Mouse (Mus musculus): ENCODE data around the gene Slain2. TPM values are rescaled to one million over a fixed set of nuclear protein-coding genes. Genes with fewer than 3 reads are reported as not detected.

Gene Slain2
- total RNA-seq (2015; ENCODE audit: low replicate concordance) (10.0 and 12.3 TPM in 2 replicates), total RNA-seq (2017; ENCODE audit: low replicate concordance) (10.5 and 12.0 TPM in 2 replicates)

GRCm38 (mm10) chr5:72913648-72914557, at the start of gene Slain2:
Gene Slain2, plus strand, starts transcription at chr5:72914304.
- ATAC-seq (replicated peaks; ENCODE audit: low FRiP score, poor library complexity, severe bottlenecking) = peak; percentile 96

- ATAC-seq (replicated peaks; ENCODE audit: low FRiP score, poor library complexity, severe bottlenecking) = no peak
Measured at GRCm38 (mm10) chr5:72864654-72865178, 49.4 kb upstream of the Slain2 start.

- no peak for ATAC-seq (replicated peaks; ENCODE audit: low FRiP score, poor library complexity, severe bottlenecking)
Measured at GRCm38 (mm10) chr5:72866260-72866905, 47.7 kb upstream of the Slain2 start.

GRCm38 (mm10) chr5:72867036-72867672, 47.0 kb upstream of the Slain2 start:
- ATAC-seq (replicated peaks; ENCODE audit: low FRiP score, poor library complexity, severe bottlenecking) = no peak

- peak; percentile 92 for ATAC-seq (replicated peaks; ENCODE audit: low FRiP score, poor library complexity, severe bottlenecking)
Measured at GRCm38 (mm10) chr5:72868091-72868875, 45.8 kb upstream of the Slain2 start, which contains the start of gene Tec. Gene Tec, minus strand, starts transcription at chr5:72868483.

- ATAC-seq (replicated peaks; ENCODE audit: low FRiP score, poor library complexity, severe bottlenecking) = no peak
Measured at GRCm38 (mm10) chr5:72869779-72870608, 44.1 kb upstream of the Slain2 start.

GRCm38 (mm10) chr5:72871114-72871513, 43.0 kb upstream of the Slain2 start:
- ATAC-seq (replicated peaks; ENCODE audit: low FRiP score, poor library complexity, severe bottlenecking) = no peak

GRCm38 (mm10) chr5:72879736-72880135, 34.4 kb upstream of the Slain2 start:
- ATAC-seq (replicated peaks; ENCODE audit: low FRiP score, poor library complexity, severe bottlenecking) = no peak

- ATAC-seq (replicated peaks; ENCODE audit: low FRiP score, poor library complexity, severe bottlenecking) = no peak
Measured at GRCm38 (mm10) chr5:72881748-72882411, 32.2 kb upstream of the Slain2 start.

- ATAC-seq (replicated peaks; ENCODE audit: low FRiP score, poor library complexity, severe bottlenecking) = no peak
Measured at GRCm38 (mm10) chr5:72882412-72882765, 31.7 kb upstream of the Slain2 start.

- ATAC-seq (replicated peaks; ENCODE audit: low FRiP score, poor library complexity, severe bottlenecking) = no peak
Measured at GRCm38 (mm10) chr5:72883706-72884105, 30.4 kb upstream of the Slain2 start.

GRCm38 (mm10) chr5:72886458-72887222, 27.5 kb upstream of the Slain2 start:
- ATAC-seq (replicated peaks; ENCODE audit: low FRiP score, poor library complexity, severe bottlenecking) = no peak

GRCm38 (mm10) chr5:72888260-72888659, 25.8 kb upstream of the Slain2 start:
- no peak for ATAC-seq (replicated peaks; ENCODE audit: low FRiP score, poor library complexity, severe bottlenecking)

GRCm38 (mm10) chr5:72891534-72891933, 22.6 kb upstream of the Slain2 start:
- ATAC-seq (replicated peaks; ENCODE audit: low FRiP score, poor library complexity, severe bottlenecking) = peak; percentile 75

- 0 out of 2 replicates have a peak, but pooled peaks have one; percentile 54 for ATAC-seq (replicated peaks; ENCODE audit: low FRiP score, poor library complexity, severe bottlenecking)
Measured at GRCm38 (mm10) chr5:72893987-72894386, 20.1 kb upstream of the Slain2 start.

GRCm38 (mm10) chr5:72895261-72895660, 18.8 kb upstream of the Slain2 start:
- ATAC-seq (replicated peaks; ENCODE audit: low FRiP score, poor library complexity, severe bottlenecking) = no peak

Measured in erythroblast, adult 5-6 weeks (primary cell).